Mouse (Mus musculus): ENCODE data around the gene Ephb2.

DNA sequence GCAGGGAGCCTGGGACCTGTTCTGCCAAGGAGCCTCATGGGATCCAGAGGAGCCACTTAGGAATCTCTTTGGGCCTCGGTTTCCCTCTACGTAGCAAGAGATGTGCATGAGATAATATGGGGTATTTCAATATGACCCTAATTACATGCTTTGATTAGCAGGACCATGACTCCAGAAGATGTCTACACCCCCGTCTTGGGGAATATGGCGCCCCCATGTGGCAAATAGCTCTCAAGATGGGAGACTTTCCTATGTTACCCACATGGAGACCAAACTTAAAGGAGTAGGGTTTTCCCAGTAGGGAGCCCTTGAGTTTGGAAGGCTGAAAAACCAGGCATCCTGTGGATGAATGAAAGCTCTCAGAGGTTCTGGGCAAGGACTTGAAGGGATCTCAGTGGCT is 147.7 kb downstream of the Ephb2 start:
- TF ChIP-seq TCF12 (IDR thresholded peaks at IDR 0.05; ENCODE audit: insufficient read depth, poor library complexity, severe bottlenecking) (no peak), MAX (IDR thresholded peaks at IDR 0.05; ENCODE audit: low read depth) (no peak), MYOD1 (IDR thresholded peaks at IDR 0.05; ENCODE audit: control insufficient read depth in 1 of 3, insufficient read length in 2 of 3, low read depth in 2 of 3) (no peak), USF1 (IDR thresholded peaks at IDR 0.05; ENCODE audit: low read depth) (no peak), POLR2AphosphoS2 (IDR thresholded peaks at IDR 0.05; ENCODE audit: insufficient read length, low read depth) (no peak), POLR2A (IDR thresholded peaks at IDR 0.05; ENCODE audit: insufficient read length, low read depth) (no peak), CEBPB (IDR thresholded peaks at IDR 0.05; ENCODE audit: insufficient read depth, poor library complexity, severe bottlenecking) (no peak), MYOG (IDR thresholded peaks at IDR 0.05; ENCODE audit: control insufficient read depth in 1 of 3, insufficient read depth in 1 of 3, insufficient read length in 2 of 3, low read depth in 2 of 3) (no peak), E2F4 (IDR thresholded peaks at IDR 0.05; ENCODE audit: insufficient read depth) (no peak)

Data from myocyte (in vitro differentiated cells).